Mouse (Mus musculus) myocyte (in vitro differentiated cells): ENCODE results near the gene Drd4.

Source experiments
- MAX ChIP-seq: IDR thresholded peaks from one replicate; pipeline ENCODE4 v1.6.1; 2011; ENCODE audit warnings: low read depth, mild to moderate bottlenecking, control low read depth
- MYOD1 ChIP-seq, 3 experiments: IDR thresholded peaks; one replicate each; pipeline ENCODE4 v1.6.1; 2011; ENCODE audit warnings: control low read depth in 2 of 3, low read depth in 2 of 3, mild to moderate bottlenecking in 2 of 3, moderate library complexity in 1 of 3; ENCODE audit not compliant: insufficient read length in 2 of 3, control insufficient read depth in 1 of 3
- POLR2A ChIP-seq: IDR thresholded peaks from one replicate; pipeline ENCODE4 v1.6.1; 2011; ENCODE audit warnings: low read depth, mild to moderate bottlenecking, control low read depth, moderate library complexity; ENCODE audit not compliant: insufficient read length
- POLR2AphosphoS2 ChIP-seq: IDR thresholded peaks from one replicate; pipeline ENCODE4 v1.6.1; 2011; ENCODE audit warnings: low read depth, control low read depth; ENCODE audit not compliant: insufficient read length
- REST ChIP-seq: IDR thresholded peaks from one replicate; pipeline ENCODE4 v1.6.1; 2011; ENCODE audit warnings: mild to moderate bottlenecking, control low read depth, moderate library complexity; ENCODE audit not compliant: insufficient read depth, insufficient read length

GRCm38 (mm10) chr7:141327469-141328372 is 35.9 kb downstream of the Drd4 start, which contains the start of the genes Deaf1 and Tmem80:
- TF ChIP-seq POLR2A (peak; percentile 95), MAX (no peak), REST (peak; percentile 52), MYOD1 (IDR thresholded peaks at IDR 0.05; ENCODE audit: control insufficient read depth in 1 of 3, insufficient read length in 2 of 3, low read depth in 2 of 3) (peak in 1 of 3 experiments; percentile 61), POLR2AphosphoS2 (peak; percentile 68)
